Mouse (Mus musculus) left cerebral cortex, postnatal 10 days (tissue): ENCODE results near the gene Nobox. TPM values are rescaled to one million over a fixed set of nuclear protein-coding genes. Genes with fewer than 3 reads are reported as not detected.

Experiments
- DNase-seq, 2 experiments: peaks; one replicate each; pipeline ENCODE4 v3.0.0; 2021 to 2022; ENCODE audit warnings: low spot score in 2 of 2, mixed read lengths in 1 of 2; ENCODE audit errors: extremely low spot score in 1 of 2
- intact Hi-C: fragments of 180-260 bp; cut with DNase I; formaldehyde crosslinking; loops from one replicate; pipeline ENCODE4 v1.15.1; 2025
- total RNA-seq, 2 experiments: library from RNA; stranded (reverse); gene quantifications; 2 replicates each; pipeline ENCODE4 v1.2.3; 2021

Gene Nobox
- total RNA-seq, 2 experiments from 2014 or later = not detected

GRCm38 (mm10) chr6:43292041-43292440 lies 17.3 kb downstream of the Nobox start:
- intact Hi-C loops = loop anchor here (10.0 kb wide), 1 partner anchor 267 kb away; no protein-coding TSS in a partner anchor
- DNase-seq = no peak

DNA sequence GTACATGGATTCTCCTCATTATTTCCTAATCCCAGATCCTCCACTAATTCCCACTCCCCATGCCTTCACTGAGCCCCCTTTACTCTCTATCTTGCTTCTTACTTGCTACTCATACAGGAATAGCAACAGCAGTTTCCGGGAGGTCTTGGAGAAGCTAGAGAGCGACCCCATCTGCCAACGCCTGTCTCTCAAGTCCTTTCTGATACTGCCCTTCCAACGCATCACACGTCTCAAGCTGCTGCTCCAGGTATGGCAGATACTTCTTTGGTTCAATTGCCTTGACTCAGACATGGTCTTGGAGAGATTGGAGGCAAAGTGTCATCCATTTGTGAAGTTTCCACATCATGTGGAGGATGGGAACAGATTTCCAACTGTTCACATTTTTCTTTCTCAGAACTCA lies 28.9 kb downstream of the Nobox start:
- no peak for DNase-seq
- intact Hi-C loops = no loop called here

DNA sequence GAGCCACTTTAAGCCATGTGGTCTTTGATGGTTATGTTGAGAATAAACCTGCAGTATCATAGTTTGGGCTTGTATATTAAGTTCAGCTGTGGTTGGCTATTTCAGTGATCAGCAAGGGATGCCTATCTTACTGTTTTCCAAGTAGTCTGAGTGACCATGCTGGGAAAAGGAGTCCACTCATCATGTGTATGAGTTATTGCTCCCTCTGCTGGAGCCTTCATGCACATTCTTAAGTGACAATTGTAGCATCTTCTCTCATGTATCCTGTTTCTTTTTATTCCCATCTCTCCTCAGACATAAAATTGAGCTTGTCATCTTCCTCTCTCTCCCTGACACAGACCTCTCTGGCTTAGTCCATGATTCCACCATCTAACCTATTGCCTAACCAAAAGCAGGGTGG lies 31.1 kb downstream of the Nobox start:
- intact Hi-C loops = no loop called here
- no peak for DNase-seq

- DNase-seq = no peak
- intact Hi-C loops = no loop called here
These were observed 35.2 kb downstream of the Nobox start for GRCm38 (mm10) chr6:43274123-43274522.

DNA sequence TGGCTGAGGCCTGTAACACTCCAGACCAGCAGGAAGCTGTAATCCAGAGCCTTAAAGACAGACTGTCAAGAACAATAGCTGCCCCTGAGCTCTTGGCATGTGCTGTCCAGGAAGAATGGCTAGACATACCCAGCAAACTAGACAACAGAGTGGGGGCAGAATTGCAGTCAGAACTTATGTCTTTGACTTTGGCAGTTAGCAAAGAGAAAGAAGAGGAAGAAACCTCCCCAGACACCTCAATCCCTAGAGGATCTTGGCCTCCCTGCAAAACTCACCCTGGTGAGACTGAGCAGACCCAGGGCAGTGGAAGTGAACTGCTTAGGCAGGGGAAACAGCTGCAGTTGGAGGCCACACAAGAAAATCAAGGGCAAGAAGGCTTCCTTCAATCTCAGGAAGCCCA lies 36.8 kb downstream of the Nobox start:
- DNase-seq = no peak
- intact Hi-C loops = no loop called here

GRCm38 (mm10) chr6:43266356-43266755 lies 43.0 kb downstream of the Nobox start:
- intact Hi-C loops = no loop called here
- peak in 1 of 2 experiments; percentile 76 for DNase-seq

GRCm38 (mm10) chr6:43265363-43266041 lies 43.9 kb downstream of the Nobox start, which contains the start of gene Arhgef5:
Arhgef5 (plus strand) TSS chr6:43265582.
- intact Hi-C loops = no loop called here
- DNase-seq = peak in 1 of 2 experiments; percentile 58

GRCm38 (mm10) chr6:43260756-43261155 lies 48.6 kb downstream of the Nobox start:
- intact Hi-C loops = no loop called here
- DNase-seq = no peak

DNA sequence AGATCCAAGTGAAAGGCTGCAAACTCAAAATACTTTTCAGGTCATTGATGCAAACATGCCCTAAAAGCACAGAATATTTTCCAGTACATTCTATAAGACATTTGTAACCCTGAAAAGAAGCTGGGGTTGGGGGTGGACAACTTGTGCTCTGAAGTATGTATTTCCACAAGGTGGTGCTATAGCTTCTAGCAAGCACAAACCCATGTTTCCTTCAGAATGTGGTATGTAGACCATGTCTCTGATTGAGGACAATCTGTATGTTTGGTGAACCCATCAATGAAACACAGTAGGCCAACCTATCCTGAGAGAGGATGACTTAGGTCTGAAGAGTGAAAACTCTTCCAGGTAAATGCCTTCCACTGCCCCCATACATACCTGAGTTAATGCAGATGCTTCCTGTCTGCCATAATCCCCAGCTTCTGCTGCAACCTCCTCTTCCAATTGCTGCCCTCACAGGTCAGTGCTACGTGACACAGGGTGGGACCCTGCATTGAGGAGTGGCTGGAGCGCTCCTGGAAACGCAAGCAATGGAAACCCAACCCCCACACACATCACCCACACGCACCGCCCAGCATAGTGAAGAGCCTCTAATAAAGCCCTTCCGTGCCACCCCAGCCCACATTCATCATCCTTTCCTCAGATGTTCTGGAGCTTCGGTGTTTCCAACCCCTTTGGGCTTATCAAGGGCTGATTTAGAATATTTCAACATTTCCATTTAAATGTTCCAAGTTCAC lies 55.0 kb downstream of the Nobox start:
- DNase-seq = no peak
- intact Hi-C loops = no loop called here

Other genes starting within 250 kb of the Nobox start
- gene Olfr441, start 203.2 kb downstream of the Nobox start, total RNA-seq = under 1 TPM in 1 of 2 experiments, not detected in 1; 0.14 TPM
- gene Olfr237-ps1, start 163.0 kb downstream of the Nobox start, total RNA-seq = not detected
- gene Olfr437, start 146.3 kb downstream of the Nobox start, total RNA-seq = not detected
- not detected for gene Olfr13, start 137.4 kb downstream of the Nobox start, total RNA-seq
- not detected for gene Olfr435, start 112.4 kb downstream of the Nobox start, total RNA-seq
- not detected for gene Olfr434, start 96.5 kb downstream of the Nobox start, total RNA-seq
- gene Olfr47, start 78.0 kb downstream of the Nobox start, total RNA-seq = not detected
- gene Arhgef5, start 44.0 kb downstream of the Nobox start, total RNA-seq = 1 to 10 TPM; 4.2 to 4.4 TPM